Mouse (Mus musculus) erythroblast, embryonic 14.5 days (primary cell): Measurements from ENCODE around the gene Slc47a1.

Experiments
- GATA1 ChIP-seq: IDR thresholded peaks from 2 replicates; pipeline ENCODE4 v1.6.1; 2012; ENCODE audit warnings: low read length, inconsistent platforms, mixed read lengths
- TAL1 ChIP-seq: IDR thresholded peaks from 3 replicates; pipeline ENCODE4 v1.6.1; 2012; ENCODE audit warnings: low read length, inconsistent platforms, mixed read lengths

DNA sequence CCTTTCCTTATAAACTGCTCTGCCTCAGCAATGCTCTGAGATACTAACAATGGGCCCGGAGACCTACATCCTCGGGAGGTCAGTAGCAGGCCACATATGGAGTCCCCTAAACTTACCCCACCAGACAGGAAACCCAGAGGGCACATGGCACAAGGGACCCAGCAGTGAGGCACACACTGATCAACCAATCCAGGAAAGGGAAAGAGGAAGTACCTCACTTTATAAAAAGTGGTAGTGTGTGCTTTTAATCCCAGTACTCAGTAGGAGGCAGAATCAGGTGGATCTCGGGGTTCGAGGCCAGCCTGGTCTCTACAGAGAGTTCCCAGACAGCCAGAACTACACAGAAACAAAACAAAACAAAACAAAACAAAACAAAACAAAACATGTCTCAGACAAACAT lies 37.8 kb downstream of the Slc47a1 start:
- TF ChIP-seq GATA1: no peak
- TF ChIP-seq TAL1: no peak
